Mouse (Mus musculus) layer of hippocampus, postnatal 36 days (tissue): ENCODE results near the gene Nlrp9b. TPM values are rescaled to one million over a fixed set of nuclear protein-coding genes. Genes with fewer than 3 reads are reported as not detected.
"Not testable (repeated sequence)": the region's sequence is repeated elsewhere in the genome, so short reads cannot be mapped to it uniquely, and the experiment has no call there.

Experiments
- DNase-seq, 2 experiments: peaks; one replicate each; pipeline ENCODE4 v3.0.0; 2022
- total RNA-seq, 2 experiments: library from RNA; stranded (reverse); gene quantifications; 2 replicates each; pipeline ENCODE4 v1.2.3; 2021

Gene Nlrp9b
- not detected for total RNA-seq

GRCm38 (mm10) chr7:19991165-19991564 is at the start of gene Nlrp9b:
Gene Nlrp9b (plus strand): TSS chr7:19991465.
- DNase-seq = not testable (repeated sequence)

DNA sequence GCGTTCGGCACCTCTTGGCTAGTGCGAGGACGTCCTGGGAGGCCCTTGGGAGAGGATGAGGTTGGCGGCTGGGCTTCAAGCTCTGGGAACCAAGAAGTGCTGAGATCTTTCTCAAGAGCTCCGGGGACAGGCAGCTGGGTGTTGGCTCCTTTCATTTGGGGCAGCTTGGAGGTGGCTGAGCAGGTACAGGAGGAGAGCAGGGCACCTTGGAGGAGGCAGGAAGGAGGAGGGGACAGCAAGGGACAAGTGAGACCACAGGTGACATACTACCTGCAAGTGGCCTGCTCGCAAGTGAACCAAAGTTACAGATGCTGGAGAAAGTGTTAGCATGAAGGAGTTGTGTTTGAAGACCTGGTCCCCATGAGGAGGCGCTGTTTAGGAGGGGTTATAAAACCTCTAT is 46.6 kb upstream of the Nlrp9b start:
- no peak for DNase-seq

GRCm38 (mm10) chr7:19945201-19945600 is 46.1 kb upstream of the Nlrp9b start:
- no peak for DNase-seq

- DNase-seq = no peak
These were observed 45.3 kb upstream of the Nlrp9b start for GRCm38 (mm10) chr7:19945821-19946515.

- DNase-seq = no peak
These were observed 42.3 kb upstream of the Nlrp9b start for GRCm38 (mm10) chr7:19948956-19949355.

GRCm38 (mm10) chr7:19949996-19950395 is 41.3 kb upstream of the Nlrp9b start:
- DNase-seq = no peak

DNA sequence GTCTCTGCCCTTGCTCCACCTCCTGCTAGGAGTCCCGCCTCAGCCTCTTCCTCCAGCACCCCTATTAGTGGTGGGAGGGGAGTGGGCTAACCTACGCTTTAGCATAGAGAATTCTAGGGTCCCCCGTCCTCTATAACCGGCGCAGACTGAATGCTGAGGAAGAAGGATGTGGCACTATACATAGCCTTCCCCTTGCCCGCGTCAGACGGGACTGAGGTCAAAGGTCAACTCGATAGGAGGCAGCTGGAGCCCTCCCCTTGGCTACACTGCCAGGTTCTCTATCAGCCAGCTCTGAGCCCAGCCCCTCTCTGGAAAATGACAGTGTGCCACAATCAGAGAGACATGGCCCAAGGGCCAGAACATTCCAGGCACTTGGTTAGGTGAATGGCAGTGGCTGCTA is 40.7 kb upstream of the Nlrp9b start, which contains the start of gene Igsf23:
Igsf23 (minus strand) TSS at position 168 of the 400 bp plus-strand sequence.
- no peak for DNase-seq

DNA sequence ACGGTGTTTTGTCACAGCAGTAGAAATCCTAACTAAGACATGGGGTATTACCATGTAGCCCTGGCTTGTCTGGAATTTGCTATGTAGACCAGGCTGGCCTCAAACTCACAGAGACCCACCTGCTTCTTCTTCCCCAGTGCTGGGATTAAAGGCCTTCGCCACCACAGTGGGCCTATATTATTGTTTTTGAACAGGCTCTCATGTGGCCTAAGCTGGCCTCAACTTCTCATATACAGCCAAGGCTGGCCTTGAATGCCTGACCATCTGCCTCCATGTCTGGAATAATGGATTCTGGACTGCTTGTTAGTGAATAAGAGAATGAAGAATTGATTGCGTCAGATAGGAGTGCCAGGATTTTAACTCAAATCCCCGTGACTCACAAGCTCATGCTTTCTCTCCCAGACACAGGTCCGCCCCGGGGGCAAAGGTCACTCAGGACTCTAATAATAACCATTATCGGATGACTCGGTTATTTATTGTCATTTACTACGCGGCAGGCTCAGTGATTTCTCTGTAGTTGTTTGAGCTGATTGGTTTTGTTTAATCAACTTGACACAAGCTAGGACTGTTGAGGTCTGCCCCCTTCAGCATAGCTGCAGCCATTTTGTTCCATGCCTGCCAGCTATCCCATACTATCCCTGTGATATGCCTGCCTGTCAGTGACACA is 38.8 kb upstream of the Nlrp9b start:
- DNase-seq = no peak

DNA sequence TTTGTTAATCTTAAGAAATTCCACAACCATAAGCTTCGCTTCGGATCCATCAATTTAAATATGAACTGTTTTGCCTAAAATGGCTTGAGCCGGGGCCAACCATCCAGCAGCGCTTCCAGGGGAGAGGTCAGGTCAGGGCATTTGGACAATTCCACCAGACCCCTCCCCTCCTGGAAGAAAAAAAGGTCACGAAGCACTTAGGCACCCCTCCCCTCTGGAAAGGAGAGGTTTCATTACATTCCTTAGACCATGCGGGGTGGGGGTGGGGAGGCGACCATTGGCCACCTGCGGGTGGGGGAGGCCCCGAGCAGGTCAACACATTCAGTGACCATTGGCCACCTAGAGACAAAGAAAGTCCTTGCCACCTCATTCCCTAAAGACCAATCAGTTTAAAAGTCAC is 38.2 kb upstream of the Nlrp9b start:
- DNase-seq = no peak

DNA sequence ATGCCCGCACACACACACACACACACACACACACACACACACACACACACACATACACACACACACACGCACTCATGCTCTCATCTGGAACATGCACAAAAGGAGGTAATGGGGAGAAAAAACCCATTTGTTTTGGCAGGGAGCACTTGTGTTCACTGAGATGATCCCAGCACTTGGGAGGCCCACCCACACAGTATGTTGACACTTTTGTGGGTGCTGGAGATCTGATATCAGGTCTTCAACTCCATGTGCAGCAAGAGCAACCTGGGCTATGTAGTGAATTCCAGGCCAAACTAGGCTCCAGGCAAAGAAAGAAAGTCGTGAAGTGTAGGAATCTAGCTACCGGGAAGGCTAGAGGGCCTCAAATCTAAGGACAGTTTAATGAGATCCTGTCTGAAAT is 35.4 kb upstream of the Nlrp9b start:
- no peak for DNase-seq

- DNase-seq = peak; percentile 75 to 84
These were observed 34.9 kb upstream of the Nlrp9b start for GRCm38 (mm10) chr7:19956341-19956781.

DNA sequence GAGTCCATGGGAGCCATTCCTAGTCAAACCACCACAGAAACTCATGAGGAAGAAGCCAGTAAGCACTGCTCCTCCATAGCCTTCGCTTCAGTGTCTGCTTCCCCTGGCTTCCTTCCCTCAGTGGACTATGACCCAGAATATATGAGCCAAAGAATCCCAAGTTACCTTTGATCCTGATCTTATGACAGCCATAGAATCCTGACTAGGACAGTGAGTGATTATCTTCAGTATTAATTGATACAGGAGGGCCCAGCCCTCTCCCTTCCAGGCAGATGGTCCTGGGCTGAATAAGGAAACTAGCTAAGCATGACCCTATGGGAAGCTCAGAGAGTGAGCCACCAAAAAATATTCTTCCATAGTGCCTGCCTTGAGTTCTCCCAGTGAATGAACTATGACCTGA is 28.8 kb upstream of the Nlrp9b start:
- no peak for DNase-seq

- no peak for DNase-seq
These were observed 26.2 kb upstream of the Nlrp9b start, which contains the start of gene Ceacam20 for GRCm38 (mm10) chr7:19964985-19965579. Gene Ceacam20 (plus strand): TSS chr7:19965412.

DNA sequence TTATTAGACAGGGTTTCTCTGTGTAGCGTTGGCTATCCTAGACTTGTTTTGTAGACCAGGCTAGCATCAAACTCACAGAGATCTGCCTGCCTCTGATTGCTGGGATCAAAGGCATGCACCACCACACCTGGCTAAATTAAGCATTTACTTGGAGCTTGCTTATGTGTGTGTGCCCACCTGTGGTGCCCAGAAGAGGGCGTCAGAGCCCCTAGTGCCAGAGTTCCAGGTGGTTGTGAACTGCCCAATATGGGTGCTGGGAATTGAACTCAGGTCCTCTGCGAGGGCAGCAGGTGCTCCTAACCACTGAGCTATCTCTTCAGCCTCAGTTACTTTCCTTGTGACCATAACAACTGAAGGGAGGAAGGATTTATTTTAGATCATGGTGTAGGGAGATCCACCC is 22.2 kb upstream of the Nlrp9b start:
- no peak for DNase-seq

- no peak for DNase-seq
These were observed 21.6 kb upstream of the Nlrp9b start for GRCm38 (mm10) chr7:19969541-19970090.

DNA sequence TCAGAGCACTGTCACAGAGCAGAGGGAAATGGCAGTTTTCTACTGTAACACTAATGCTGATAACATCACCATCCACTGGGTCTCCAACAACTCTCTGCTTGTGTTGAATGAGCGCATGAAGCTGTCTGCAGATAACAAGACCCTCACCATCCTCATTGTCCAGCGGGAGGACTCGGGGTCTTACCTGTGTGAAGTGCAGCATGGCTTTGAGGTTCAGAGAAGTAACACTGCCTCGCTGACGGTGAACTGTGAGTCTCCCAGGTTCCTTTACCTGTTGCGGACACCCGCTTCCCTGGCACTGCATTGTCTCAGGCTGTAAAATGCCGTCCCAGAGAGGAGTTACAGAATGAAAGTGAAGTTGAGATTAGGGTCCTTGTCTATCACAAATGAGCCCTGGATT is 21.1 kb upstream of the Nlrp9b start:
- DNase-seq = no peak

GRCm38 (mm10) chr7:19971516-19971915 is 19.7 kb upstream of the Nlrp9b start:
- no peak for DNase-seq

GRCm38 (mm10) chr7:19996721-19997120 is 5.5 kb downstream of the Nlrp9b start:
- DNase-seq = not testable (repeated sequence)

GRCm38 (mm10) chr7:20009987-20010386 is 18.7 kb downstream of the Nlrp9b start:
- DNase-seq = no peak

GRCm38 (mm10) chr7:20064100-20064499 is 72.8 kb downstream of the Nlrp9b start:
- not testable (repeated sequence) for DNase-seq

- DNase-seq = not testable (repeated sequence)
These were observed 86.9 kb downstream of the Nlrp9b start for GRCm38 (mm10) chr7:20078118-20078517.

GRCm38 (mm10) chr7:20099380-20099779 is 108.1 kb downstream of the Nlrp9b start, which contains the start of gene Vmn1r91:
Gene Vmn1r91 (plus strand): TSS chr7:20099680.
- not testable (repeated sequence) for DNase-seq

GRCm38 (mm10) chr7:20122479-20122878 is 131.2 kb downstream of the Nlrp9b start, which contains the start of gene Gm16442:
Gene Gm16442 (minus strand): TSS chr7:20122579.
- DNase-seq = not testable (repeated sequence)
